Mouse (Mus musculus) CH12.LX (cell line): Measurements from ENCODE around the gene Anapc15-ps. TPM values are rescaled to one million over a fixed set of nuclear protein-coding genes. Genes with fewer than 3 reads are reported as not detected.

Experiments
- DNase-seq: peaks from one replicate; pipeline ENCODE4 v3.0.0-alpha.2; 2013; ENCODE audit errors: extremely low read depth
- H3K27ac ChIP-seq: 2 replicates; pipeline ENCODE4 v1.5.1; 2012; ENCODE audit warnings: low read depth, mild to moderate bottlenecking, control low read depth, moderate library complexity; ENCODE audit not compliant: insufficient read depth
- H3K27me3 ChIP-seq: replicated peaks from 2 replicates; pipeline ENCODE3; 2012; ENCODE audit warnings: inconsistent platforms
- H3K36me3 ChIP-seq, 2 experiments: replicated peaks in 1 of 2; 2 replicates each; pipeline versions ENCODE3 to v1.6.1; 2012; ENCODE audit warnings: inconsistent platforms in 1 of 2, low read length in 1 of 2, mild to moderate bottlenecking in 1 of 2, mixed read lengths in 1 of 2, moderate library complexity in 1 of 2; ENCODE audit not compliant: control insufficient read depth in 1 of 2, insufficient read depth in 1 of 2
- H3K4me1 ChIP-seq, 2 experiments: 2 replicates each; pipeline ENCODE4 v1.6.1; 2012; ENCODE audit warnings: inconsistent platforms in 1 of 2, moderate library complexity in 1 of 2; ENCODE audit not compliant: insufficient read depth in 2 of 2, control insufficient read depth in 1 of 2
- H3K4me2 ChIP-seq: 2 replicates; pipeline ENCODE4 v1.6.1; 2012; ENCODE audit warnings: low read depth, mild to moderate bottlenecking, control low read depth; ENCODE audit not compliant: poor library complexity, insufficient read depth, severe bottlenecking
- H3K4me3 ChIP-seq, 3 experiments: fragments of 150-350 bp in 1 of 3; sonication (generic) in 1 of 3; replicated peaks in 1 of 3; 2 replicates each; pipeline versions ENCODE3 to v1.5.1; 2011 to 2012; ENCODE audit warnings: low read depth in 2 of 3, low read length in 2 of 3, mild to moderate bottlenecking in 2 of 3, moderate library complexity in 2 of 3, control low read depth in 1 of 3, improper control_type of control experiment in 1 of 3, inconsistent platforms in 1 of 3, mixed read lengths in 1 of 3; ENCODE audit not compliant: poor library complexity in 1 of 3
- H3K79me2 ChIP-seq: replicated peaks from 2 replicates; pipeline ENCODE4 v1.6.1; 2012; ENCODE audit warnings: mild to moderate bottlenecking, moderate library complexity; ENCODE audit not compliant: control insufficient read depth, poor library complexity, insufficient read depth, severe bottlenecking; ENCODE audit errors: extremely low read depth
- H3K9ac ChIP-seq: 2 replicates; pipeline ENCODE4 v1.6.1; 2012; ENCODE audit warnings: low read depth, mild to moderate bottlenecking, control low read depth, moderate library complexity; ENCODE audit not compliant: insufficient read depth
- H3K9me3 ChIP-seq: replicated peaks from 2 replicates; pipeline ENCODE3; 2012; ENCODE audit warnings: low read length, inconsistent platforms, mixed read lengths
- GABPA ChIP-seq: IDR thresholded peaks from 2 replicates; pipeline ENCODE4 v1.6.1; 2012; ENCODE audit warnings: low read depth, low read length, improper control_type of control experiment, inconsistent platforms; ENCODE audit not compliant: insufficient replicate concordance
- POLR2A ChIP-seq: IDR thresholded peaks from 2 replicates; pipeline ENCODE4 v1.6.1; 2011; ENCODE audit warnings: low read depth, mild to moderate bottlenecking, improper control_type of control experiment, low read length
- dilution Hi-C: fragments of 300-500 bp; cut with MboI; formaldehyde crosslinking; loops from 2 replicates; pipeline ENCODE4 v1.14.3; 2020; ENCODE audit warnings: low sequenced_read_pairs; ENCODE audit not compliant: extremely low pct_unique_long_range_greater_than_20kb, extremely low pct_ligation_motif_present
- in situ Hi-C: fragments of 300-500 bp; cut with MboI; formaldehyde crosslinking; loops from 3 replicates; pipeline ENCODE4 v1.14.3; 2019; ENCODE audit warnings: low sequenced_read_pairs, low pct_ligation_motif_present, low pct_unique_long_range_greater_than_20kb, mixed read lengths
- polyA plus RNA-seq: library from polyadenylated mRNA; unstranded; fragments of >175 nt; gene quantifications from 2 replicates; pipeline ENCODE4 v1.2.1, GENCODE M21; 2012; ENCODE audit warnings: low read depth; ENCODE audit not compliant: insufficient read length
- total RNA-seq, 2 experiments: library from RNA; depleted of rRNA; stranded (reverse); fragments of 300-350 nt in 1 of 2; fragments of >200 nt in 1 of 2; gene quantifications; 2 replicates each; pipeline ENCODE4 v1.2.3; 2012 to 2014

Gene Anapc15-ps
- total and polyA plus RNA-seq, 3 experiments: 2.8 TPM; not detected in 2

DNA sequence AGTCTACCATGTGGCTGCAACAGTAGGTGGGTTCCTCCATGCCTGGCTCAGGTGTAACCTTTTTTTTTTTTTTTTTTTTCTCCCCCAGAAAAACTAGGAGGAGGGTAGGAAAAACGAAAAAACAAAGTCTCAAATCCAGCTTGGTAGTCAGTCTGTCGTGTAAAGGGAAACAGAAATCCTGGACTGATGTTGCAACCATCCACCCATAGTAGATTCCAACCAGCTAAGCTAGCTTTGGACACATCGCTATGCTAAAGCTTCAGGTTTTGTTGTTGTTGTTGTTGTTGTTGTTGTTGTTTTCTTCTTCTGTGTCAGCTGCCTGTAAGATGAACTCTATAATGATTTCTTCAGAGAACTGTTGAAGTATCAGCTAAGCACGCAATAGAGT, 49.7 kb downstream of the Anapc15-ps start:
- Histone ChIP-seq H3K4me1 (no peaks in the 10 kb centered on the region), H3K4me3 (no peak overlapping the region), H3K79me2 (no peaks in the 10 kb centered on the region), H3K27me3 (no peaks in the 10 kb centered on the region), H3K9me3 (no peaks in the 10 kb centered on the region), H3K4me2 (no peak overlapping the region), H3K27ac (no peak overlapping the region), H3K36me3 (no peaks in the 10 kb centered on the region), H3K9ac (no peak overlapping the region)
- TF ChIP-seq GABPA: no peak
- no peak for TF ChIP-seq POLR2A
- dilution Hi-C loops (no loop called here), in situ Hi-C loops (no loop called here)
- no peak for DNase-seq

Other genes starting within 250 kb of the Anapc15-ps start
- gene Mrpl42, start 171.5 kb downstream of the Anapc15-ps start, total RNA-seq (2012; rRNA removed): 161 and 198 TPM in 2 replicates
- gene Mrpl42, start 171.5 kb downstream of the Anapc15-ps start, total RNA-seq (2014; rRNA removed): 381 and 389 TPM in 2 replicates
- 197 and 223 TPM in 2 replicates for gene Mrpl42, start 171.5 kb downstream of the Anapc15-ps start, polyA plus RNA-seq
- 71.9 and 117 TPM in 2 replicates for gene Ube2n, start 158.3 kb downstream of the Anapc15-ps start, total RNA-seq (2012; rRNA removed)
- 217 and 237 TPM in 2 replicates for gene Ube2n, start 158.3 kb downstream of the Anapc15-ps start, total RNA-seq (2014; rRNA removed)
- 243 and 265 TPM in 2 replicates for gene Ube2n, start 158.3 kb downstream of the Anapc15-ps start, polyA plus RNA-seq
- 23.7 and 33.2 TPM in 2 replicates for gene Nudt4, start 109.3 kb downstream of the Anapc15-ps start, total RNA-seq (2012; rRNA removed)
- gene Nudt4, start 109.3 kb downstream of the Anapc15-ps start, total RNA-seq (2014; rRNA removed): 38.0 and 39.2 TPM in 2 replicates
- 61.1 and 67.4 TPM in 2 replicates for gene Nudt4, start 109.3 kb downstream of the Anapc15-ps start, polyA plus RNA-seq
- not detected in 2 replicates for gene Gm33543, start 169.5 kb upstream of the Anapc15-ps start, total RNA-seq (2012; rRNA removed)
- not detected in 2 replicates for gene Gm33543, start 169.5 kb upstream of the Anapc15-ps start, total RNA-seq (2014; rRNA removed)
- gene Gm33543, start 169.5 kb upstream of the Anapc15-ps start, polyA plus RNA-seq: not detected in 2 replicates